Mouse (Mus musculus): ENCODE results near the gene Homez. TPM values are rescaled to one million over a fixed set of nuclear protein-coding genes. Genes with fewer than 3 reads are reported as not detected.
A peak's percentile ranks its signal among the peaks of the same experiment; 100 is the strongest.

The Homez gene
- 11.2 and 12.9 TPM in 2 replicates for polyA plus RNA-seq (2015; fragmentation: Nextera tagmentation; extraction: Ambion mirVana)

DNA sequence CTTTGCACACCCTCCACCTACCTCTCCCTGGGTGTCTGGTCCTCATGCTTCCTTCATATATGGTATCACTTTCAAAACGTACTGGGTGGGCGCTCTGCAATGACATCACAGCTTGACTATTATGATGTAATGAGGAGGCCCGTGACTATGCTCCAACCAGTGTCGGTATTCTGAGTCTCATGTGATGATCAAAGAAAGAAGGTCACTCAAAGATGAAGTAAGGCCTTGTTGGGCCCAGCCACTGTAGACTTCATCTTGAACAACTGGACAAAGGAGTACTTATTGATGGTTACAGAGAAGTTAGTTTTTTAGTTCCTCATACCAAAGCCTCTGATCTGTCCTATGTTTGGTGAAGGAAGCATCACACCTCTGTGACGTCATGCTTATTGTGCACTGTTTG, at the start of gene Homez:
Gene Homez, minus strand, starts transcription at position 101 of the 400 bp plus-strand sequence.
- Histone ChIP-seq H3K4me3 (ENCODE audit: low read length) (no peak within 1 kb of the TSS), H3K4me2 (ENCODE audit: low read length) (no peak within 1 kb of the TSS), H3K27me3 (replicated peaks; ENCODE audit: control insufficient read depth, insufficient read depth, low read length) (no peaks in the 10 kb centered on the region), H3K4me1 (ENCODE audit: control insufficient read depth, insufficient read depth, low read depth, low read length) (peaks cover 6% of the 10 kb centered on the region), H3K9me3 (ENCODE audit: control insufficient read depth, low read length) (no peaks in the 10 kb centered on the region), H3K27ac (ENCODE audit: low read depth, low read length) (no peak within 1 kb of the TSS), H3K36me3 (ENCODE audit: control insufficient read depth, insufficient read depth, low read length) (no peaks in the 10 kb centered on the region), H3K9ac (ENCODE audit: low read depth, low read length) (no peak within 1 kb of the TSS)
- no peak for ATAC-seq
- WGBS = 88% methylated on average over 5 of the region's 5 CpGs

DNA sequence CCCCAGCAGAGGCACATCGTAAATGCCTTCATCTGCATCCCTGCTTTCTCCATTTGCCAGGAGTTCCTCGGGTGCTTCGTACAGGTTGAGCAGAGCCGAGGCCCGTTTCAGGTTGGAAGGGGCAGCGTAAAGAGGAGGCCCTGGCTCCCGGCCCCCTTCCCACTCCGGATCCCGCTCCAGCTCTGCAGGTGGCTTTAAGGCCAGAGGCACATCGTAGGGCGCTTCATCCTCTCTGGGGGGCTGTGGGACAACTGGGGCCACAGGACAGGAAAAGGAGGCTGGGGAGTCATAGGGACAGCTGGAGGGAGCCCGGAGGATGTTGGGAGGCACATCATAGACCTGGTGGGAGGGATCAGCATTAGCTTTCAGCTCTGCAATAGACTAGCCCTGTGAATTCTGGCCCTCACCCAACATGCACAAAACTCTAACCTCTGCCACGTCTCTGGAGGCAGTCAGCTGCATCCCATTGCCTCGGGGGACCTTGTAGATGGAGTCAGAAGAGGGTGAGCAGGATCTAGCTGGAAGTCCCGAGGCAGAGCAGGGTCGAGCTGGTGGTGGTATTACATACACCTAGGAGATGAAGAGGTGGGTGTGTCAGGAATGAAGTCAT, 49.4 kb upstream of the Homez start:
- 91% methylated on average over 16 of the region's 16 CpGs for WGBS
- Histone ChIP-seq H3K9me3 (ENCODE audit: control insufficient read depth, low read length) (peaks cover 13% of the 10 kb centered on the region), H3K4me3 (ENCODE audit: low read length) (no peak overlapping the region), H3K9ac (ENCODE audit: low read depth, low read length) (no peak overlapping the region), H3K27me3 (replicated peaks; ENCODE audit: control insufficient read depth, insufficient read depth, low read length) (no peaks in the 10 kb centered on the region), H3K4me2 (ENCODE audit: low read length) (no peak overlapping the region), H3K4me1 (ENCODE audit: control insufficient read depth, insufficient read depth, low read depth, low read length) (no peaks in the 10 kb centered on the region; the same call in none of the 2 replicates), H3K36me3 (ENCODE audit: control insufficient read depth, insufficient read depth, low read length) (peaks cover 13% of the 10 kb centered on the region), H3K27ac (ENCODE audit: low read depth, low read length) (no peak overlapping the region)
- no peak for ATAC-seq

DNA sequence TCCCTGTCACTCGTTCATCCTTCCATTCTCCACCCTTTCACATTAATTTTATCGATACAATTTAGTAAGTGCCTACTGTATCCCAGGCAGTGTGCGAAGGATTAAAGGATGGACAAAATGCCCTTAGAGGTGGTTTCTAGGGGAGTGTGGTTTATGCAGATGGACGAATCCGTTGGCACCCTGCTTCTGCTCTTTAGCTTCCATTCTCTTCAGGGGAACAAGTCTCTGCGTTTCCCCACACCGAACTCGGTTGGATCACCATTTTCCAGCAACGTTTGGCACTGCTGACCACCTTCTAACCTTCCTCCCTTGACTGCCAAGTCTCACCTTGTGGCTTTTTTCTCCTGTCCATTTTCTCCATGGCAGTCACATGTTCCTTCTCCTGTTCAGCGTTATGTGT, 42.6 kb upstream of the Homez start:
- Histone ChIP-seq H3K4me3 (ENCODE audit: low read length) (peak overlapping the region; percentile 94), H3K4me2 (ENCODE audit: low read length) (peak overlapping the region; percentile 88), H3K36me3 (ENCODE audit: control insufficient read depth, insufficient read depth, low read length) (peaks cover 22% of the 10 kb centered on the region), H3K9ac (ENCODE audit: low read depth, low read length) (peak overlapping the region; percentile 99), H3K4me1 (ENCODE audit: control insufficient read depth, insufficient read depth, low read depth, low read length) (peaks cover 25% of the 10 kb centered on the region), H3K9me3 (ENCODE audit: control insufficient read depth, low read length) (no peaks in the 10 kb centered on the region), H3K27me3 (replicated peaks; ENCODE audit: control insufficient read depth, insufficient read depth, low read length) (no peaks in the 10 kb centered on the region), H3K27ac (ENCODE audit: low read depth, low read length) (peak overlapping the region; percentile 95)
- 13% methylated on average over 10 of the region's 10 CpGs for WGBS
- ATAC-seq = peak; percentile 45

DNA sequence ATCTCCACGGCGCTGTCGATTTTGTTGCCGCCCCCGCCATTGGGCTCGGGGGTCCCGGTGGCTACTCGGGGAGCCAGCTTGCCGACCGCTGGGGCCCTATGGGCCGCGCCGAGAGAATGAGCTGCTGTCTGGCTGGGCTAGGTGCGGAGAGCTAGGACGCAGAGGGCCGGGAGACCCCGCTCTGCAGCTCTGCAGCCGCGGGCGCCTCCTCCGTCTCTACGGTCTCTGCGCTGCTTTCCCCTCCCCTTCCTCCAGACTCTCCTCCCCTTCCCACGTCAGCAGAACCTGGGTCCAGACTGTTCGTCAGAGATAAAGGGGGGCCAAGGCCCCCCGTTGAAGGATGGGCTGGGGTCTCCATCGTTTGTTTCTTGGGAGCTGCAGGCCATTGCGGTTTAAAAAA, 42.1 kb upstream of the Homez start, which contains the start of gene Slc22a17:
Gene Slc22a17, minus strand, starts transcription at position 247 of the 400 bp plus-strand sequence.
- peaks cover 25% of the 10 kb centered on the region for H3K4me1 ChIP-seq (ENCODE audit: control insufficient read depth, insufficient read depth, low read depth, low read length)
- ATAC-seq = peak; percentile 97
- peak within 1 kb of the TSS; percentile 95 for H3K27ac ChIP-seq (ENCODE audit: low read depth, low read length)
- H3K4me2 ChIP-seq (ENCODE audit: low read length) = peak within 1 kb of the TSS; percentile 88
- WGBS = 0% methylated on average over 28 of the region's 28 CpGs
- H3K36me3 ChIP-seq (ENCODE audit: control insufficient read depth, insufficient read depth, low read length) = peaks cover 26% of the 10 kb centered on the region
- H3K4me3 ChIP-seq (ENCODE audit: low read length) = peak within 1 kb of the TSS; percentile 94
- H3K9ac ChIP-seq (ENCODE audit: low read depth, low read length) = peak within 1 kb of the TSS; percentile 99
- H3K27me3 ChIP-seq (replicated peaks; ENCODE audit: control insufficient read depth, insufficient read depth, low read length) = no peaks in the 10 kb centered on the region
- H3K9me3 ChIP-seq (ENCODE audit: control insufficient read depth, low read length) = no peaks in the 10 kb centered on the region

DNA sequence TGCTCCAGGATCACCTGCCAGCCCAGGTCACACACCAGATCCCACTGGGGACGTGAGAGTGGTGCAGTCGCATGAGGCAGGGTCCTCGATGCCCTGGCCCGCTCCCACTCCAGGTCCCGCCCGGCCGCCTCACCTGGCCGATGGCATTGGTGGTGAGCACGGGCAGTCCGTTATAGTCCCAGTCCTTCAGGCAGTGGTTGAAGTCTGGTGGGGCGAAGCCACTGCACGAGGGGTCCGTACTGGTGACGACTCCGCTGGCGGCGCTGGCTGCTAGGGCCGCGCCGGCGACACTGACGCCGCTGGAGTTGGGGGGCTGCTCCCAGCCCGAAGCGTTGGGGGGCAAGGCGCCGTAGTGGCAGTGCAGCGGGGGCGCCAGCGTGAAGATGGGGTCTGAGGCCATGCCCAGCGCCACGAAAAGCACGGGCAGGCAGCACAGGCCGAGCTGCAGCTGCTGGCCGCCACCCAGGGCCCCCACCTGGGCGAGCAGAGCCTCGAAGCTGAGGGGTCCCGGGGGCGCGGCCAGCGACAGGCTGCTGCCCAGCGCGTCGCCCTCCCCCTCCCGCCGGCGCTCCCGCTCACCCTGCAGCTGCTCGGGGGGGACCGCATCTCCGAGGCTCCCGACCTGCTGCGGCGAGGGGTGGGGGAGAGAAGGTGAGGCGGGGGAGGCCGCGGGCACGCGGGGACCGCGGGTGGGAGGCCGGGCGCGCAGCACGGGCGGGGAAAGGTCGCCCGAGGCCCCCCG, 41.5 kb upstream of the Homez start:
- 4% methylated on average over 58 of the region's 69 CpGs for WGBS
- peak; percentile 60 for ATAC-seq
- H3K9me3 ChIP-seq (ENCODE audit: control insufficient read depth, low read length) = no peaks in the 10 kb centered on the region
- H3K4me1 ChIP-seq (ENCODE audit: control insufficient read depth, insufficient read depth, low read depth, low read length) = peaks cover 25% of the 10 kb centered on the region
- H3K4me2 ChIP-seq (ENCODE audit: low read length) = peak overlapping the region; percentile 88
- peaks cover 33% of the 10 kb centered on the region for H3K36me3 ChIP-seq (ENCODE audit: control insufficient read depth, insufficient read depth, low read length)
- H3K27ac ChIP-seq (ENCODE audit: low read depth, low read length) = peak overlapping the region; percentile 95
- H3K9ac ChIP-seq (ENCODE audit: low read depth, low read length) = peak overlapping the region; percentile 99
- H3K4me3 ChIP-seq (ENCODE audit: low read length) = peak overlapping the region; percentile 94
- H3K27me3 ChIP-seq (replicated peaks; ENCODE audit: control insufficient read depth, insufficient read depth, low read length) = no peaks in the 10 kb centered on the region

DNA sequence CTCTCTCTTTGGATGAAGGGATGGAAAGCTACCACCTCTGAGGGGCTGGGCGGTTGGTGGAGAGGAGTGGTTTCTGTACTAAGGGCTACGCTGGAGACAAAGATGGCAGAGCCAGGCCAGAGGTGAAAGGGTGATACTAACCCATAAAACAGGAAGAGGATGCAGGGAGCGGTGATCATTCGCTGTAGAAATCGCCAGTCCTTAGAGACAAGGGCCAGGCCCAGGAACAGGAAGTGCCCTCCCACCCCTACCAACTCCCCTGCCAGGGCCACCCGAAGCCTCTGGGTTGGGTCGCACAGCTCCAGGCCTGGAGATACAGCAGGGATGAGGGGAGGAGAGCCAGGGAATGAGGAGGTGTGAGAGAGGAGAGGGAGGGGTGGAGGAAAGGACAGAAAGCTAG, 37.9 kb upstream of the Homez start:
- 92% methylated on average over 7 of the region's 7 CpGs for WGBS
- Histone ChIP-seq H3K9ac (ENCODE audit: low read depth, low read length) (no peak overlapping the region), H3K4me3 (ENCODE audit: low read length) (no peak overlapping the region), H3K9me3 (ENCODE audit: control insufficient read depth, low read length) (no peaks in the 10 kb centered on the region), H3K27ac (ENCODE audit: low read depth, low read length) (no peak overlapping the region), H3K4me2 (ENCODE audit: low read length) (no peak overlapping the region), H3K4me1 (ENCODE audit: control insufficient read depth, insufficient read depth, low read depth, low read length) (peaks cover 25% of the 10 kb centered on the region), H3K27me3 (replicated peaks; ENCODE audit: control insufficient read depth, insufficient read depth, low read length) (no peaks in the 10 kb centered on the region), H3K36me3 (ENCODE audit: control insufficient read depth, insufficient read depth, low read length) (peaks cover 41% of the 10 kb centered on the region)
- ATAC-seq = no peak

DNA sequence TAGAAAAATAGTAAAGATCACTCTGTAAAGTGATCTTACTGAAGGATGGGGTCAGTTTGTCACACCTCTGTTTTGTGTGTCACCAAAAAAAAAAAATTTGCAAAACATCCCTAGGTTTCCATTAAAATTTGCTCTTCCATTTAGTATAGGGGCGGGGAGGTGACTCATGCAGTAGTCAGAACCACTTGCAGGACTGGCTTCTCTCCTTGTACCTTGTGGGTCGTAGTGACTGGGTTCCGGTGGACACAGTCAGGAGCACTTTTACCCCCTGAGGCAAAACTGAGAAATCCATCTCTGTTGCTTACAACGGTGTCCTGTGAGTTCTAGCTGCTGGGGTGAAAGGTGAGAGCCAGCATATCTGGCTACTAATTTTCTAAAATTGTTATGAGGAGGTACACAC, 32.9 kb upstream of the Homez start:
- H3K36me3 ChIP-seq (ENCODE audit: control insufficient read depth, insufficient read depth, low read length) = peaks cover 31% of the 10 kb centered on the region
- no peak overlapping the region for H3K4me2 ChIP-seq (ENCODE audit: low read length)
- no peak for ATAC-seq
- WGBS = 93% methylated on average over 4 of the region's 4 CpGs
- H3K27me3 ChIP-seq (replicated peaks; ENCODE audit: control insufficient read depth, insufficient read depth, low read length) = no peaks in the 10 kb centered on the region
- H3K9ac ChIP-seq (ENCODE audit: low read depth, low read length) = no peak overlapping the region
- H3K27ac ChIP-seq (ENCODE audit: low read depth, low read length) = no peak overlapping the region
- no peaks in the 10 kb centered on the region; the same call in 1 of the 2 replicates for H3K4me1 ChIP-seq (ENCODE audit: control insufficient read depth, insufficient read depth, low read depth, low read length)
- no peak overlapping the region for H3K4me3 ChIP-seq (ENCODE audit: low read length)
- no peaks in the 10 kb centered on the region for H3K9me3 ChIP-seq (ENCODE audit: control insufficient read depth, low read length)

DNA sequence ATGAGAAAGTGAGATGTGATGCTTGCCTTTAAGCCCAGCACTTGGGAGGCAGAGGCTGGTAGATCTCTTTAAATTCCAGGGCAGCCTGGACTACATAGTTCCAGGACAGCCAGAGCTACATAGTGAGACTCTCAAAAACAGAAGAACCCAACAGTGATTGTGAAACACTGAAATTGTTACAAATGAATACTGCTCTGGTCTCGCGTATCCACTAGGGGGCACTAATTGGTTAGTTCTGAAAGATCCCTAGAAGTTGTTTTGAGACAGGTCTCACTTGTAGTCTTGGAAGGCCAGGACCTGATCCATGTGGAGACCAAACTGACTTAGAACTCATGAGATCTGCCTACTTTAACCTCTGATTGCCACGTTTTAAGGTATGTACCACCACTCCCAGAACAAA, 29.6 kb upstream of the Homez start:
- no peak overlapping the region for H3K9ac ChIP-seq (ENCODE audit: low read depth, low read length)
- peaks cover 8% of the 10 kb centered on the region for H3K4me1 ChIP-seq (ENCODE audit: control insufficient read depth, insufficient read depth, low read depth, low read length)
- H3K27ac ChIP-seq (ENCODE audit: low read depth, low read length) = no peak overlapping the region
- no peaks in the 10 kb centered on the region for H3K9me3 ChIP-seq (ENCODE audit: control insufficient read depth, low read length)
- ATAC-seq = peak; percentile 67
- no peaks in the 10 kb centered on the region for H3K27me3 ChIP-seq (replicated peaks; ENCODE audit: control insufficient read depth, insufficient read depth, low read length)
- H3K36me3 ChIP-seq (ENCODE audit: control insufficient read depth, insufficient read depth, low read length) = peaks cover 22% of the 10 kb centered on the region
- 0% methylated on average over 3 of the region's 3 CpGs for WGBS
- H3K4me3 ChIP-seq (ENCODE audit: low read length) = no peak overlapping the region
- no peak overlapping the region for H3K4me2 ChIP-seq (ENCODE audit: low read length)

DNA sequence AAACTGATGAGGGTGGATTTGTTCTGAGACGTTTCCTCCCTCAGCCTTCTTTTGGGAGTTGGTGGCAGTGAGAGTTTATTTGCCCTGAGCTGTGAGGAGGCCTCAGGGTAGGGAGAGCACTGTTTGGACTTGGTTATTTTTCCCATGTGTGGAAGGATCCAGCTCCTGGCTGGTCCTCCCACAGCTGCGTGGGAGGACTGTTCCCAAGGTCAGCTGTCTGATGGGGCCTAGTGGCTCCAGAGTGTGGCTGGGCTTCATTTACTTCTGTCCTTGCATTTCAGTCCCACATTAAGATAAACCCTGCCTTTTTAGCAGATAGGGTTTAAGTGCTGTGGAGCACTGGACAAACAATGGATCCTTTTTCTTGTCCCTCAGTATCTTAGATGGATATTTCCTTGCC, 26.7 kb upstream of the Homez start:
- Histone ChIP-seq H3K4me2 (ENCODE audit: low read length) (no peak overlapping the region), H3K9me3 (ENCODE audit: control insufficient read depth, low read length) (no peaks in the 10 kb centered on the region), H3K4me3 (ENCODE audit: low read length) (no peak overlapping the region), H3K36me3 (ENCODE audit: control insufficient read depth, insufficient read depth, low read length) (peaks cover 19% of the 10 kb centered on the region), H3K27me3 (replicated peaks; ENCODE audit: control insufficient read depth, insufficient read depth, low read length) (no peaks in the 10 kb centered on the region), H3K9ac (ENCODE audit: low read depth, low read length) (no peak overlapping the region), H3K27ac (ENCODE audit: low read depth, low read length) (no peak overlapping the region), H3K4me1 (ENCODE audit: control insufficient read depth, insufficient read depth, low read depth, low read length) (peaks cover 11% of the 10 kb centered on the region)
- 72% methylated on average over 2 of the region's 2 CpGs for WGBS
- no peak for ATAC-seq
